Mouse (Mus musculus): ENCODE results near the gene Ckmt2. TPM values are rescaled to one million over a fixed set of nuclear protein-coding genes. Genes with fewer than 3 reads are reported as not detected.

The Ckmt2 gene
- polyA plus RNA-seq, 1 experiment = 18.8 TPM

DNA sequence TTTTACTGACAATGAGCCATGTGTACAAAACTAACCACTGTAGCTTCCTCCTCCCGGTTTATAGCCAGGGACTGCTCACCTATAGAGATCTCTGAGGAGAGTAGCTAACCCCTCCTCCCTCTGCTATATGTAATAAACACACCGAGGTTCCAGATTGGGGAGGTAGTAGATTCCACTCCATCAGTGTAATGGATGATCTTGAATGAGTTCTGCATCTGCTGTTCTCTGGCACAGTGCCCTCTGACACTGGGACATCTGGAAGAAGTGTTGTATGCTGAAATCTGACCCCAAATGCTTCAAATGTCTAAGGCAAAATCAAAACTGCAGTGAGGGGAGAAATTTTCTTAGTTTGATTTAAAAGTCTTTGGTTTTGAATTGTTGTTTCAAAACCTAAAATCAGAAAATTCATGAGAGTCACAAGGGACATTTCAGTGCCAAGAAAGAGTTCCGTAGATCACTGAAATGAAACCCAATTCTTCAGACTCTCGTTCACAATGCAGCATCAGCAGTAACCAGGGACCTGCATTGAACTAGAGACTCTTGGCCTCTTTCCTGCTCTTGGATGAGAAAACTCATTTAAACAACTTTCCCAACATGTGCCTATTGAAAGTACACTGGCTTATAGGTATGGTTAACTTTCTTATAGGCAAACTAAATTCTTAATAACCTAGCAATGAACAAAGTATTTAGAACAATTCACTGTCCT, 51.7 kb downstream of the Ckmt2 start:
- TF ChIP-seq POLR2A (IDR thresholded peaks at IDR 0.05; ENCODE audit: control insufficient read depth, low read depth, low read length) = no peak
- no peak for TF ChIP-seq CTCF (IDR thresholded peaks at IDR 0.05; ENCODE audit: control insufficient read depth, insufficient read depth, insufficient replicate concordance, low read depth, low read length)
- Histone ChIP-seq H3K27me3 (ENCODE audit: control insufficient read depth, insufficient read depth, low read length) (no peaks in the 10 kb centered on the region), H3K27ac (ENCODE audit: control insufficient read depth, insufficient read depth, low read depth, low read length) (no peak overlapping the region), H3K4me1 (ENCODE audit: control insufficient read depth, insufficient read depth, low read length) (no peaks in the 10 kb centered on the region; the same call in 1 of the 2 replicates), H3K4me3 (ENCODE audit: control insufficient read depth, low read depth, low read length) (no peak overlapping the region), H3K36me3 (ENCODE audit: control insufficient read depth, insufficient read depth, low read length) (no peaks in the 10 kb centered on the region)

DNA sequence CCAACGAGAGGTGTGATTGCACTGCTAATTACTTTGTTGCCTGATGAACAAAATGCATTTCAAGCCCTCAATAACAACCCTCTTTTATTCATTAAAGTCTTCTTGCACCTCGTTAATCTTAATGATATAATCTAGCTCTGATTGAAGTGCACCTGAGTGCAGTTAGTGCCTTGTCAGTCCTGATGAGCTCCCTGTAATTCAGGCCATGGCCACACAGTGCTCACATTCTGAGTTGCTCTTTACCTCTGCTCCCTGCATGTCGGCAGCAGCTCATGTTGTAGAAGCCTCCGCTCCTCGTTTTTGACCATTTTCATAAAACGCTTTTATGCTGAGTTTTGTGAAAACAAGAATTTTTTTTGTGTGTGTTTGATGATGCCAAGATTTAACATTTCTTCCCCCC, 53.0 kb downstream of the Ckmt2 start:
- no peak for TF ChIP-seq CTCF (IDR thresholded peaks at IDR 0.05; ENCODE audit: control insufficient read depth, insufficient read depth, insufficient replicate concordance, low read depth, low read length)
- no peak for TF ChIP-seq POLR2A (IDR thresholded peaks at IDR 0.05; ENCODE audit: control insufficient read depth, low read depth, low read length)
- Histone ChIP-seq H3K4me3 (ENCODE audit: control insufficient read depth, low read depth, low read length) (no peak overlapping the region), H3K36me3 (ENCODE audit: control insufficient read depth, insufficient read depth, low read length) (no peaks in the 10 kb centered on the region), H3K27ac (ENCODE audit: control insufficient read depth, insufficient read depth, low read depth, low read length) (no peak overlapping the region), H3K27me3 (ENCODE audit: control insufficient read depth, insufficient read depth, low read length) (no peaks in the 10 kb centered on the region), H3K4me1 (ENCODE audit: control insufficient read depth, insufficient read depth, low read length) (no peaks in the 10 kb centered on the region; the same call in 1 of the 2 replicates)

DNA sequence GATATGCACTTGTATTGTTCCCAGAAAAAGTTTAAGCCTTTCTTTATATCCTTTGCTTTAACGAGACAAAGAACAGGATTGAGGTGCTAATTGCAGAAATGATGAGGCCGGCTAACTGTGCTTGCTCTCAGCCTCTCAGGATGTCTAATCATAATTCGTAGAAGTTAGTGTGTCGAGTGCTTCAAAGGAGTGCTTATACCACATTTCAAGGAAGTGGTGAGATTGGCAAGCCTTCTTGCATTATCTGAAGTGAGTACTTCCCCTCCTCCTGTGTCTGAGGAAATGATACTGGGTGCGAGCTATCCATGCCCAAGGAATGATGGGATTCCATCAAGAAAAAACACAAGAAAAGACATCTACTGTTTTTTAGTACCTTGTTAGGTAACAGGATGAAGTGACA, 62.0 kb downstream of the Ckmt2 start:
- H3K4me1 ChIP-seq (ENCODE audit: control insufficient read depth, insufficient read depth, low read length) = no peaks in the 10 kb centered on the region
- H3K27me3 ChIP-seq (ENCODE audit: control insufficient read depth, insufficient read depth, low read length) = no peaks in the 10 kb centered on the region
- H3K36me3 ChIP-seq (ENCODE audit: control insufficient read depth, insufficient read depth, low read length) = no peaks in the 10 kb centered on the region
- H3K27ac ChIP-seq (ENCODE audit: control insufficient read depth, insufficient read depth, low read depth, low read length) = no peak overlapping the region
- H3K4me3 ChIP-seq (ENCODE audit: control insufficient read depth, low read depth, low read length) = no peak overlapping the region
- TF ChIP-seq POLR2A (IDR thresholded peaks at IDR 0.05; ENCODE audit: control insufficient read depth, low read depth, low read length) = no peak
- no peak for TF ChIP-seq CTCF (IDR thresholded peaks at IDR 0.05; ENCODE audit: control insufficient read depth, insufficient read depth, insufficient replicate concordance, low read depth, low read length)

DNA sequence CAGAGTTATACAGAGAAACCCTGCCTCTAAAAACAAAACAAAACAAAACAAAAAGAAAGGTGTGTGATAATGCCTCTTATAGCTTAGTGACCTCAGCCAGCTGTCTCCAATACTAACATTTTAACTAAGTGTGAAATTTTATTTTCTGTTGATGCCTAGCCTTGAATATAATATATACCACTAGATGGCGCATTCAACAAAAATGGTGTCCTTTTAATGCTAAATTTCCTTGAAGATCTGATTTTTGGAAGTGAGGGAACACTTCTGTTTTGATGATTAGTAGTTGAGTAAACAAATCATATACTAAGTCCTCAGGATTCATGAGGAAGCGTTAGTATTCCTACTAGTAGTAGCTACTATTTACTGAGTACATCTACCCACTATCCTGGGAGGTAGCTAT, 67.2 kb downstream of the Ckmt2 start:
- TF ChIP-seq POLR2A (IDR thresholded peaks at IDR 0.05; ENCODE audit: control insufficient read depth, low read depth, low read length) = no peak
- TF ChIP-seq CTCF (IDR thresholded peaks at IDR 0.05; ENCODE audit: control insufficient read depth, insufficient read depth, insufficient replicate concordance, low read depth, low read length) = no peak
- Histone ChIP-seq H3K27ac (ENCODE audit: control insufficient read depth, insufficient read depth, low read depth, low read length) (no peak overlapping the region), H3K4me1 (ENCODE audit: control insufficient read depth, insufficient read depth, low read length) (peaks cover 8% of the 10 kb centered on the region; the same call in 1 of the 2 replicates), H3K4me3 (ENCODE audit: control insufficient read depth, low read depth, low read length) (no peak overlapping the region), H3K27me3 (ENCODE audit: control insufficient read depth, insufficient read depth, low read length) (no peaks in the 10 kb centered on the region), H3K36me3 (ENCODE audit: control insufficient read depth, insufficient read depth, low read length) (no peaks in the 10 kb centered on the region)

- Histone ChIP-seq H3K27ac (ENCODE audit: control insufficient read depth, insufficient read depth, low read depth, low read length) (peak overlapping the region; percentile 86), H3K27me3 (ENCODE audit: control insufficient read depth, insufficient read depth, low read length) (no peaks in the 10 kb centered on the region), H3K4me1 (ENCODE audit: control insufficient read depth, insufficient read depth, low read length) (peaks cover 8% of the 10 kb centered on the region; the same call in 1 of the 2 replicates), H3K4me3 (ENCODE audit: control insufficient read depth, low read depth, low read length) (peak overlapping the region; percentile 96), H3K36me3 (ENCODE audit: control insufficient read depth, insufficient read depth, low read length) (no peaks in the 10 kb centered on the region)
- TF ChIP-seq POLR2A (IDR thresholded peaks at IDR 0.05; ENCODE audit: control insufficient read depth, low read depth, low read length) (no peak), CTCF (IDR thresholded peaks at IDR 0.05; ENCODE audit: control insufficient read depth, insufficient read depth, insufficient replicate concordance, low read depth, low read length) (no peak)
Measured at GRCm38 (mm10) chr13:91807874-91808575, 68.7 kb downstream of the Ckmt2 start.

DNA sequence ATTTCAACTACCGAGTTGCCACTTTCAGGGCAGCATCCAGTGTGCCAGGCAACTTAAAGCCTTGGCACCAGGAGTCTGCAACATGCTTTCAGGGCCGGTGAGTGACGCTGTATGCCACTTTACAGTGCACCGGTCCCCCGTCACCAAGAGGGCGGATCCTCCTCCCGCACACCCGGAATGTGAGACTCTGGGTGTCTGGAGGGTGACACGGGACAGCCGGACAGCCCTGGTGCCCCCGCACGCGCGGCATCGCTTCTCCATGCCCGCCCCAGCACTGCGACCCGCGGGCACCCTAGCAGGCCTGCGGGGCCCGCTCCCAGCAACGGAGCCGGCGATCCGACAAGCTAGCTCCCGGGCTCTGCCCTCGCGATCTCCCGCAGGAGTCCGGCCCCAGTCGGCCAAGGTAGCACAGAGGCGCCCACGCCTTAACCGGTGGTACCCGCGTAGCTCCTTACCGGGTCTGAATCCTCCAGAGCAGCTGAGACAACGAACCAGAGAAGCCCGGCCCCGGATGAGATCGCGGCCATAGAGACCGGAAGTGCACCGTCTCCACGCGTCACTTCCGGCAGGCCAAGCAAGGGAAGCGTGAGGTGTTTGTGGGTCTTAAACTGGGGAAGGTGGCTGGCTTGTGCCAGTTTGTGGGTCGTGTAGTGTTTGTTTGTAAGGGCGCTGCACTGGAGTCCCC, 69.4 kb downstream of the Ckmt2 start, which contains the start of gene Zcchc9:
Gene Zcchc9, minus strand, starts transcription at position 551 of the 685 bp plus-strand sequence.
- Histone ChIP-seq H3K4me3 (ENCODE audit: control insufficient read depth, low read depth, low read length) (peak within 1 kb of the TSS; percentile 96), H3K4me1 (ENCODE audit: control insufficient read depth, insufficient read depth, low read length) (peaks cover 8% of the 10 kb centered on the region; the same call in 1 of the 2 replicates), H3K27ac (ENCODE audit: control insufficient read depth, insufficient read depth, low read depth, low read length) (peak within 1 kb of the TSS; percentile 86), H3K27me3 (ENCODE audit: control insufficient read depth, insufficient read depth, low read length) (no peaks in the 10 kb centered on the region), H3K36me3 (ENCODE audit: control insufficient read depth, insufficient read depth, low read length) (no peaks in the 10 kb centered on the region)
- TF ChIP-seq POLR2A (IDR thresholded peaks at IDR 0.05; ENCODE audit: control insufficient read depth, low read depth, low read length) (peak; percentile 98), CTCF (IDR thresholded peaks at IDR 0.05; ENCODE audit: control insufficient read depth, insufficient read depth, insufficient replicate concordance, low read depth, low read length) (peak; percentile 30; the same call in 1 of the 2 replicates)

Other genes with a start within 250 kb of the Ckmt2 start
- 8.3 and 10.9 TPM in 2 replicates for gene Acot12, start 135.4 kb downstream of the Ckmt2 start, polyA plus RNA-seq (2012; rRNA removed)
- 4.8 and 5.4 TPM in 2 replicates for gene Zcchc9, start 69.2 kb downstream of the Ckmt2 start, polyA plus RNA-seq (2012; rRNA removed)